Mouse (Mus musculus) limb, embryonic 11.5 days (tissue): ENCODE data around the gene Fam24a. TPM values are rescaled to one million over a fixed set of nuclear protein-coding genes. Genes with fewer than 3 reads are reported as not detected.

Source experiments
- ATAC-seq: fragments of 200-750 bp; cut with Nextera tagmentation; 2 replicates; pipeline ENCODE4 v1.8.0; 2017; ENCODE audit warnings: low read depth; ENCODE audit not compliant: insufficient number of reproducible peaks, low FRiP score, low TSS enrichment
- DNase-seq: peaks from one replicate; pipeline ENCODE4 v3.0.0-alpha.2; 2015; ENCODE audit warnings: low spot score
- H3K27ac ChIP-seq: fragments of 300-500 bp; sonication (generic); replicated peaks from 2 replicates; pipeline ENCODE4 v1.5.1; 2014; ENCODE audit warnings: low read depth, mild to moderate bottlenecking, low read length
- H3K27me3 ChIP-seq: fragments of 300-500 bp; sonication (generic); 2 replicates; pipeline ENCODE4 v1.6.1; 2014; ENCODE audit warnings: mild to moderate bottlenecking, low read length, mixed read lengths; ENCODE audit not compliant: control insufficient read depth, insufficient read depth
- H3K36me3 ChIP-seq: fragments of 300-500 bp; sonication (generic); 2 replicates; pipeline ENCODE4 v1.6.1; 2014; ENCODE audit warnings: mild to moderate bottlenecking, low read length, moderate library complexity, mixed read lengths; ENCODE audit not compliant: control insufficient read depth, insufficient read depth
- H3K4me1 ChIP-seq: fragments of 300-500 bp; sonication (generic); 2 replicates; pipeline ENCODE4 v1.6.1; 2014; ENCODE audit warnings: low read length, mixed read lengths; ENCODE audit not compliant: control insufficient read depth, insufficient read depth
- H3K4me2 ChIP-seq: fragments of 300-500 bp; sonication (generic); 2 replicates; pipeline ENCODE4 v1.6.1; 2014; ENCODE audit warnings: low read depth, mild to moderate bottlenecking, moderate library complexity; ENCODE audit not compliant: severe bottlenecking
- H3K4me3 ChIP-seq: fragments of 300-500 bp; sonication (generic); 2 replicates; pipeline ENCODE4 v1.5.1; 2014; ENCODE audit warnings: low read depth, low read length
- H3K9ac ChIP-seq: fragments of 300-500 bp; sonication (generic); 2 replicates; pipeline ENCODE4 v1.6.1; 2014; ENCODE audit warnings: mild to moderate bottlenecking, low read length
- H3K9me3 ChIP-seq: fragments of 300-500 bp; sonication (generic); 2 replicates; pipeline ENCODE4 v1.6.1; 2016; ENCODE audit warnings: low read length; ENCODE audit not compliant: control insufficient read depth
- WGBS: fragments of 180-500 bp; shearing (Covaris S2); extraction: QIAGEN DNeasy Blood & Tissue Kit; methylation state at CpG from one replicate; pipeline ENCODE4 v1.1.7; 2014; 5-methylcytosine and 5-hydroxymethylcytosine counted together
- polyA plus RNA-seq: library from polyadenylated mRNA; unstranded; fragments of >200 nt; fragmentation: Nextera tagmentation; extraction: Ambion mirVana; gene quantifications from 2 replicates; pipeline ENCODE4 v1.2.1, GENCODE M21; 2014

Gene Fam24a
- polyA plus RNA-seq, 1 experiment from 2014 or later = not detected

GRCm38 (mm10) chr7:131370648-131371469 lies 37.2 kb downstream of the Fam24a start, which contains the start of gene Pstk:
TSS of gene Pstk (plus strand) at chr7:131371141.
- peak within 1 kb of the TSS; percentile 91 for H3K9ac ChIP-seq

GRCm38 (mm10) chr7:131371470-131371860 lies 37.8 kb downstream of the Fam24a start:
- H3K4me3 ChIP-seq = peak overlapping the region; percentile 75
- peak overlapping the region; percentile 92 for H3K27ac ChIP-seq
- ATAC-seq = peak; percentile 31; the same call in 1 of the 2 replicates
- no peaks in the 10 kb centered on the region for H3K27me3 ChIP-seq
- no peaks in the 10 kb centered on the region for H3K36me3 ChIP-seq
- H3K9ac ChIP-seq = peak overlapping the region; percentile 91
- 10% methylated on average over 9 of the region's 9 CpGs for WGBS
- 0 out of 2 replicates have a peak, but pooled peaks cover 3% of the 10 kb centered on the region for H3K4me1 ChIP-seq
- no peaks in the 10 kb centered on the region for H3K9me3 ChIP-seq
- no peak for DNase-seq
- peak overlapping the region; percentile 60 for H3K4me2 ChIP-seq

More at GRCm38 (mm10) chr7:131370648-131371469, 37.2 kb downstream of the Fam24a start, which contains the start of gene Pstk:
- H3K4me3 ChIP-seq = peak within 1 kb of the TSS; percentile 75
- H3K27ac ChIP-seq = peak within 1 kb of the TSS; percentile 92
- ATAC-seq (peak; percentile 94), DNase-seq (peak; percentile 90)
- peak within 1 kb of the TSS; percentile 60 for H3K4me2 ChIP-seq
- 5% methylated on average over 47 of the region's 47 CpGs for WGBS
- no peaks in the 10 kb centered on the region for H3K27me3 ChIP-seq
- 0 out of 2 replicates have a peak, but pooled peaks cover 3% of the 10 kb centered on the region for H3K4me1 ChIP-seq
- H3K36me3 ChIP-seq = no peaks in the 10 kb centered on the region
- H3K9me3 ChIP-seq = no peaks in the 10 kb centered on the region

- no peak for DNase-seq
- WGBS = 75% methylated on average over 9 of the region's 9 CpGs
- peak overlapping the region; percentile 75; the same call in 1 of the 2 replicates for H3K4me3 ChIP-seq
- no peaks in the 10 kb centered on the region for H3K9me3 ChIP-seq
- no peak overlapping the region for H3K27ac ChIP-seq
- no peaks in the 10 kb centered on the region for H3K27me3 ChIP-seq
- H3K4me1 ChIP-seq = 0 out of 2 replicates have a peak, but pooled peaks cover 3% of the 10 kb centered on the region
- no peaks in the 10 kb centered on the region for H3K36me3 ChIP-seq
- H3K4me2 ChIP-seq = peak overlapping the region; percentile 60
- H3K9ac ChIP-seq = peak overlapping the region; percentile 91; the same call in 1 of the 2 replicates
- no peak for ATAC-seq
Observed at GRCm38 (mm10) chr7:131371880-131372651, 38.4 kb downstream of the Fam24a start.

Other genes starting within 250 kb of the Fam24a start
- not detected in 2 replicates for gene 4933402N03Rik, start 187.6 kb upstream of the Fam24a start, polyA plus RNA-seq
- gene 5430419D17Rik, start 159.5 kb upstream of the Fam24a start, polyA plus RNA-seq = not detected in 2 replicates
- gene Cuzd1, start 11.6 kb upstream of the Fam24a start, polyA plus RNA-seq = not detected in 2 replicates
- not detected in 2 replicates for gene Fam24b, start 4.3 kb upstream of the Fam24a start, polyA plus RNA-seq
- 18.6 and 24.3 TPM in 2 replicates for gene 2310057M21Rik, start 28.9 kb downstream of the Fam24a start, polyA plus RNA-seq
- 69.0 and 69.5 TPM in 2 replicates for gene Pstk, start 37.3 kb downstream of the Fam24a start, polyA plus RNA-seq
- 26.8 and 27.7 TPM in 2 replicates for gene Ikzf5, start 76.7 kb downstream of the Fam24a start, polyA plus RNA-seq
- gene Acadsb, start 76.7 kb downstream of the Fam24a start, polyA plus RNA-seq = 69.8 and 70.8 TPM in 2 replicates
- not detected in 2 replicates for gene Hmx3, start 209.0 kb downstream of the Fam24a start, polyA plus RNA-seq
- gene Hmx2, start 214.9 kb downstream of the Fam24a start, polyA plus RNA-seq = not detected in 2 replicates
- 291 and 296 TPM in 2 replicates for gene Bub3, start 226.4 kb downstream of the Fam24a start, polyA plus RNA-seq